Mouse (Mus musculus) gonadal fat pad, adult 2 months (tissue): ENCODE measurements around the gene Cyb561. TPM values are rescaled to one million over a fixed set of nuclear protein-coding genes. Genes with fewer than 3 reads are reported as not detected.

ENCODE experiments used
- DNase-seq: peaks from one replicate; pipeline ENCODE4 v3.0.0-alpha.2; 2012; ENCODE audit warnings: low read depth
- polyA plus RNA-seq: library from polyadenylated mRNA; depleted of rRNA; stranded (reverse); fragments of >200 nt; gene quantifications from 2 replicates; pipeline ENCODE4 v1.2.3, GENCODE M21; 2012

The Cyb561 gene
- polyA plus RNA-seq, 1 experiment = 579 TPM

GRCm38 (mm10) chr11:105952111-105952510 is 1.0 kb downstream of the Cyb561 start:
- no peak for DNase-seq

- no peak for DNase-seq
Observed at GRCm38 (mm10) chr11:105951601-105952044, 1.5 kb downstream of the Cyb561 start.

DNA sequence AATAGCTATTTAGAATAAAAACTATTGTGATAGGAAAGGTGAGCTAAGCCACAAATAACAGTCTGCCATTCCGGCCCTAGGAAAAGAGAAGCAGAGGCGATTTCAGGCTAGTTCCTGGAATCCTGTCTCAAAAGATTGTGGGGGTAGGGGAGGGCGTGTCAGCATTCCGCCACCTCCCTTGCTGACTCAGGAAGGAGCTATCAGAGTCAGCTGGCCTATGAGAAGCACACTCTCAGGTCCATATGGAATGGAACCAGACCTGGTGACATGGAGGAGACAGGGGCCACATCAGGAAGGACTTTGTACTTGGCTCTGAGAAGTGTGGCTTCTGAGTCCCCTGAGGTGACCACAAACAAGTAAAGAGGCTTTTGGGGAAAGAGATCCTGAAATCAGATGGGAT is 2.6 kb downstream of the Cyb561 start:
- DNase-seq = no peak

DNA sequence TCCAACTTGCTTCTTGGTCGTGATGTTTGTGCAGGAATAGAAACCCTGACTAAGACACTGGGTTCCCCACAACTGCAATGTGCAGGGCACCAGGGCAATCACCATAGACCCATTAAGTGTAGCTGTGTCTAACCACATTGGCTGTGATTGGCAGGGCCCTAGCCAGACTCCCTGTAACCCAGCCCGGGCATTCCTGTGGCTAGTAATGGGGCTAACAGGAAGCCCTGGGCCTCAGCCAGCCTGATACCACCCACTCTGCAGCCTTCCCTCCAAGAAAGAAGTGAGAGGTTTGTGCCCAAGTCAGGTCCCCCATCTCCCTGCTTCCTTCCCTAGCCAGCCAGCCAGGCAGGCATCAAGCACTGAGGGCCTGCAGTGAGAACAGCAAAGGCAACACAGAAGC is 4.9 kb downstream of the Cyb561 start:
- no peak for DNase-seq

DNA sequence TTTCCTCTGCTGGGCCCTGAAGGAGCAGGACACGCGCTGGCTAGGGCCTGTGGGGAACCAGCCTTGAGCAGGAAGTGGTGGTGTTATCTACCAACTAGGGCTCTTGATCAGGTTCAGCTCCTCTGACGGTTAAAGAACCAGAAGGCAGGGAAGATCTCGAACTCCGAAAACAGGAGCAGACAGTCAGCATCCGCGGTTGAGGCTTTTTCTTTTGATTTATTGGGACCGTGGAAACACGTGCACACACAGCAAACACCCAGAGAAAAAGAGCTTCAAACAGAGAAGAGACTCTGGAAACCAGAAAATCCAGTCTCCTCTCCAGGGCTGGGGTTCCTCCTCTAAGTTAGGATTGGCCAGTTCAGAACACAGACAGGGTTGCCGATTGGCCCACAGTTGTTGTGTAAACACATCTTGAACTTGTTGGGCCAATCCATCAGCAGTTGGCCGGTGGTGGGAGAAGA is 6.4 kb downstream of the Cyb561 start:
- peak; percentile 66 for DNase-seq

GRCm38 (mm10) chr11:105944770-105945672 is 8.1 kb downstream of the Cyb561 start:
- peak; percentile 72 for DNase-seq

DNA sequence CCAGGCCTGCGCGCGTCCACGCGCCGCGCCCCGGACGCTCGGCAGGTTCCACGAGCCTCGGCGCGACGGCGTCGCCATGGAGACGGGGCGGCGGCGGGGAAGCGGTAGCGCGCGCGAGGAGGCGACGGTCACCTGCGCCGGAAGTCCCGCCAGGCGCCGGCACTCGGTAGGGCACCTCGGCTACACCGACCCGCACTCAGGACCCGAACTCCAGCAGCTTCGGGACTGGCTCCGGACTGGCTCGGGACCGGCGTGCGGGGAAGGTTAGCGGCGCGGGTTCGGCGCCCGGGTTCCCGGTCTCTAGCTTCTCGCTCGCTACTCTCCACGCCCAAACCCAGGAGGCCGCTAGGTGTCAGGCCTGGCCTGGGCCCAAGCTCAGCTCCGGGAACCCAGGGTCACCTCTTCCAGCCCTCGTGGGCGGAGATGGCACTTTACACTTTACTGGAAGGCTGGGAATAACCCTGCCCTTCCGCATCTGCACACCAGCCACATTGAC is 9.0 kb downstream of the Cyb561 start:
- no peak for DNase-seq

DNA sequence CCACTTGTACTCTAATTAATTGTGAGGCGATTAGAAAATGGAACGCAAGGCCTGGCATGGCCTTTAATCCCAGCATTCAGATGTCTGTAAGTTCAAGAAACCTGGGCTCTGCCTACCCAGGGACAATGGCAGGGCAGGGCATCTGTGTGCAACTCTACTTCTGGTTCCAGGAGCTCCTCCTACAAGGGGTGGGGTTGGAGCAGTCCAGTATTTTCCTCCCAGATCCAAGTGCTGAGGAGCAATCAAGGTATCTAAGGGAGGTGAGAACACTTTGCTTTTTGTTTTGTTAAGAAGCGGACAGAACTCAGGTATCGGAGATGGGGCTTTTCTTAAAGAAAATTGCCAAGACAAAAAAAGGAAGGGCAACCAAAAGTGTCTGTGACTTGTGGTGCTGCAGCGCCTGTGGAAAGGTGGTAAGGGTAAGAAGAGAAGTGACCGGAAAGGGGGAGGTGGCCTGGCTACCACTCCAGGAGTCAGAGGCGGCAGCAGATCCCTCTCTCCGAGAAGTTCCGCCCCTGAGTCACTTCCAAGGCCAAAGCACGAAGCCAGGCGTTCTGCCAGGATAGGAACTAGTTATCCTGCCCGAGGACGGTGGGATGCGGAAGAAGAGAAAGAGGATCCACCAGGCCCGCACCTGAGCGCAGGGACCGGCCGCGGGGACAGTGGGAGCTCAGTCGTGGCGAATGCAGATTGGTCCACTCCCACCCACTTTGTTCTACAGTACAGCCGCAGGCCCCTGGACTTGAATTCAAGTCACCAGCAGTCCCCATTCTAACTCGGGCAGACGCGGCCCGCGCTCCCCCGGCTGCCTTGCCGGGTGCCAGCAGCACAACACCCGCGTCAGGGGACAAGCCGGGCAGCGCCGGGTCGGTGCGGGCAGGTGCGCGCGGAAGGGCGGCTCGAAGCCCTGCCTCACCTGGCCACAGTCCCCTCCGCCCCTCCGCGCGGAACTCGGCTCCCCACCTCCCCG is 9.7 kb downstream of the Cyb561 start:
- no peak for DNase-seq

GRCm38 (mm10) chr11:105941973-105942372 is 11.2 kb downstream of the Cyb561 start:
- DNase-seq = no peak

- no peak for DNase-seq
Observed at GRCm38 (mm10) chr11:105938771-105939170, 14.4 kb downstream of the Cyb561 start.

DNA sequence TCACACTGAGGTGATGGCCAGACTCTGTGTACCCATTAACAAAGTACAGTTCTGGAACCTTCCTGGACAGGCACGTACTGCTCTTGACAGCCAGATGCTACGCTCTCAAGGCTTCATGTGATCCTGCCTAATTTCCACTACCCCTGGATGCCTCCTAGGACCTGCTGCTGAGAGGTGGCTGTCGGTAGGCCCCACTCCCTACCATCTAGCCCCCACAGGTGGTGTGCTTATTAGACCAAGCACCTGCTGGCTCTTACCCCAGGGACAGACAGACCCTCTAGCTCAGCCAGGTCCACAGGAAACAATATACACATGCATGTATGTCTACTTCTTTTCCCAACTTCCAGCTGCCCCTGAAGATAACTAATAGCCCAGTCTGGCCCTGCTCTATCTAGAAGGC is 16.2 kb downstream of the Cyb561 start:
- DNase-seq = no peak

GRCm38 (mm10) chr11:105936200-105936599 is 16.9 kb downstream of the Cyb561 start:
- no peak for DNase-seq

GRCm38 (mm10) chr11:105935496-105935895 is 17.6 kb downstream of the Cyb561 start:
- DNase-seq = no peak

GRCm38 (mm10) chr11:105934816-105935215 is 18.3 kb downstream of the Cyb561 start:
- no peak for DNase-seq

- DNase-seq = no peak
Observed at GRCm38 (mm10) chr11:105934303-105934711, 18.8 kb downstream of the Cyb561 start.

DNA sequence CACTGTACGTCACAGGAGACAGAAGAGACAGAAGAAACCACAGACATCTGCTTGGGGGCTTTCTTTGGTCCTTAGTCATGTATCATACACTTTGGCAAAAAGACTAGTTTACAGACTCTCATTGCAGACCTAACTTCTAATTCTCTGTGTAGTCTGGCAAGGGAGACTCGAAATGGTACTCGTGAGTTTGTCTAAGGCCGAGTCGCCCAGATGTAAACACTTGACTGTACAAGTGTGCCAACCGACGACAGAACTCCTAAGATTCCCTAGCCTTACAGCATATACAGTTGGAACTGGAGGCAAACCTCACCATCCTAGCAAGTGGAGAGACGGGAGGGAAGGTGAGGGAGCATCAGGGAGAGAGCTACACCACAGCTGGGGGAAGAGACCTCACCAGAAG is 19.4 kb downstream of the Cyb561 start:
- no peak for DNase-seq

DNA sequence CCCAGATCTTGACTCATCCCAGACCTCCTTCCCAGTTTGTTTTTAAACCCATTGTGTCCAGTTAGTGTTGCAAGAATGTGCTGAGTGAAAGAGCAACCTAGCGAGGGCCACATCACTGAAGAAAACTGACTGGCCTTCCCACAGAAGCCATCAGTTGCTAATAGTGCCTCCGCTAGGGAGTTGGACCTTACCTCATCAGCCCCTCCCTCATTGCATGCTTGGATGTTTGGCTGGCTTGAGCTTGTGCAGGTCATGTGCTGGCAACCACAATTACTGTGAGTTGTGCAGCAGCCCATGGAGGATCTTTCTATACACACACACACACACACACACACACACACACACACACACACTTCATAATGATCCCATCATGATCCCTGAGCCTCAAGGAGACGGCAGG is 21.8 kb downstream of the Cyb561 start:
- no peak for DNase-seq

DNA sequence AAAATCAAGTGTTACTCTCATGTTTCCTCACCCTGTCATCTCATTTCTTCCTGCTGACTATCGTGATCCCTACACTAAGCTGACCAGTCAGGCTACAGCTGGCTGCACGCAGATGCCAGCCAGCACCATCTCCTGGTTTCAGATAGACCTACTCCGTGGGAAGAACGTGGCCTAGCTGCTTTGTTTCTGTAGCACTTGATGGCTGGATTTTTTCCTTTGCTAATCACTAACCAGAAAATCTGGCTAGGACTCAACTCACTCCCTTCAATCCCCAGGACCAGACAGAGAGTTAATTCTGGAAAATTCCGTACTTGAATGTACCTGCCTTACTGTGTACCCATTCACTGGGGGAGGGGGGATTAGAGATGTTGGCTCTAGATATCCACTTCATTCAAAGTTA is 25.0 kb downstream of the Cyb561 start:
- DNase-seq = no peak

- no peak for DNase-seq
Observed at GRCm38 (mm10) chr11:105927065-105928030, 25.8 kb downstream of the Cyb561 start.

DNA sequence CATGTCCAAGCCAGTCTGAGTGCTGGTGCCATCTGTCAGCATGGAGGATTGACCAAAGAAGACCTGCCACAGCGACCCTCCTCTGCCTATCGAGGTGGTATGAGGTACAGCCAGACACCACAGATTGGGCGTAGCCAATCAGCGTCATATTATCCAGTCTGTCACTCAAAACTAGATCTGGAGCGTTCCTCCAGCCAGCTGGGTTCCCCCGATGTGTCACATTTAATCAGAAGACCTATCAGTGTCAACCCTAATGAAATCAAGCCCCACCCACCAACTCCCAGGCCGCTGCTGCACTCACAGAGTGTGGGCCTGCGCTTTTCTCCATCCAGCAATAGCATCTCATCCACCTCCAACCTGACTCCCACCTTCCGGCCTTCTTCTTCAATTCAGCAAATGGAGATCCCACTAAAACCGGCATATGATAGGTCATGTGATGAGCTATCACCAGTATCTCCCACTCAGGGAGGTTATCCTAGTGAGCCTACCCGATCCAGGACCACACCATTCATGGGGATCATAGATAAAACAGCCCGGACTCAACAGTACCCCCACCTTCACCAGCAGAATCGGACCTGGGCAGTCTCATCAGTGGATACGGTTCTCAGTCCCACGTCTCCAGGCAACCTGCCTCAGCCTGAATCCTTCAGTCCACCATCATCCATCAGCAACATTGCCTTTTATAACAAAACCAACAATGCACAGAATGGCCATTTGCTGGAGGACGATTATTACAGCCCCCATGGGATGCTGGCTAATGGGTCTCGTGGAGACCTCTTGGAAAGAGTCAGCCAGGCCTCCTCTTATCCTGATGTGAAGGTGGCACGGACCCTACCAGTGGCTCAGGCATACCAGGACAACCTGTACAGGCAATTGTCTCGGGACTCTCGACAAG is 30.1 kb downstream of the Cyb561 start:
- DNase-seq = no peak
